Mouse (Mus musculus): ENCODE results near the gene Gm7257. TPM values are rescaled to one million over a fixed set of nuclear protein-coding genes. Genes with fewer than 3 reads are reported as not detected.

Gm7257 gene
- total RNA-seq (2014; rRNA removed) (not detected in 2 replicates), polyA plus RNA-seq (2015; fragmentation: Nextera tagmentation; extraction: Ambion mirVana) (not detected in 2 replicates)

- Histone ChIP-seq H3K4me2 (ENCODE audit: low read depth, low read length, poor library complexity, severe bottlenecking) (no peak within 1 kb of the TSS), H3K36me3 (ENCODE audit: insufficient read depth, low read length) (no peaks in the 10 kb centered on the region), H3K9me3 (ENCODE audit: low read length) (peaks cover 6% of the 10 kb centered on the region; the same call in 1 of the 2 replicates), H3K4me1 (ENCODE audit: insufficient read depth, low read length) (no peaks in the 10 kb centered on the region), H3K4me3 (ENCODE audit: low read depth, low read length) (no peak within 1 kb of the TSS), H3K27me3 (ENCODE audit: insufficient read depth, low read length) (no peaks in the 10 kb centered on the region), H3K9ac (replicated peaks; ENCODE audit: low read length, poor library complexity, severe bottlenecking) (no peak within 1 kb of the TSS), H3K27ac (ENCODE audit: low read depth, low read length) (no peak within 1 kb of the TSS)
- WGBS: 79% methylated on average over 4 of the region's 4 CpGs
- no peak for TF ChIP-seq CTCF (IDR thresholded peaks at IDR 0.05)
- ATAC-seq (ENCODE audit: low FRiP score) (no peak), DNase-seq (ENCODE audit: low spot score) (no peak)
Observed at GRCm38 (mm10) chr9:36431584-36431983, at the start of gene Gm7257. TSS of gene Gm7257 (plus strand) at chr9:36431884.

- 46% methylated on average over 2 of the region's 2 CpGs for WGBS
- no peak for ATAC-seq (ENCODE audit: low FRiP score)
- Histone ChIP-seq H3K4me1 (ENCODE audit: insufficient read depth, low read length) (no peaks in the 10 kb centered on the region), H3K27me3 (ENCODE audit: insufficient read depth, low read length) (no peaks in the 10 kb centered on the region), H3K9me3 (ENCODE audit: low read length) (peaks cover 20% of the 10 kb centered on the region; the same call in 1 of the 2 replicates), H3K9ac (replicated peaks; ENCODE audit: low read length, poor library complexity, severe bottlenecking) (no peak overlapping the region), H3K36me3 (ENCODE audit: insufficient read depth, low read length) (no peaks in the 10 kb centered on the region), H3K27ac (ENCODE audit: low read depth, low read length) (no peak overlapping the region), H3K4me3 (ENCODE audit: low read depth, low read length) (no peak overlapping the region), H3K4me2 (ENCODE audit: low read depth, low read length, poor library complexity, severe bottlenecking) (no peak overlapping the region)
- no peak for TF ChIP-seq CTCF (IDR thresholded peaks at IDR 0.05)
- DNase-seq (ENCODE audit: low spot score): no peak
Observed at GRCm38 (mm10) chr9:36402991-36403390, 28.7 kb upstream of the Gm7257 start.

GRCm38 (mm10) chr9:36435051-36435764 is 3.5 kb downstream of the Gm7257 start:
- no peaks in the 10 kb centered on the region for H3K36me3 ChIP-seq (ENCODE audit: insufficient read depth, low read length)
- H3K9me3 ChIP-seq (ENCODE audit: low read length): peaks cover 6% of the 10 kb centered on the region; the same call in 1 of the 2 replicates
- H3K4me2 ChIP-seq (ENCODE audit: low read depth, low read length, poor library complexity, severe bottlenecking): no peak overlapping the region
- no peak overlapping the region for H3K27ac ChIP-seq (ENCODE audit: low read depth, low read length)
- no peak for ATAC-seq (ENCODE audit: low FRiP score)
- no peak for TF ChIP-seq CTCF (IDR thresholded peaks at IDR 0.05)
- DNase-seq (ENCODE audit: low spot score): no peak
- no peak overlapping the region for H3K4me3 ChIP-seq (ENCODE audit: low read depth, low read length)
- H3K27me3 ChIP-seq (ENCODE audit: insufficient read depth, low read length): no peaks in the 10 kb centered on the region
- H3K9ac ChIP-seq (replicated peaks; ENCODE audit: low read length, poor library complexity, severe bottlenecking): no peak overlapping the region
- WGBS: 39% methylated on average over 2 of the region's 2 CpGs
- no peaks in the 10 kb centered on the region for H3K4me1 ChIP-seq (ENCODE audit: insufficient read depth, low read length)

GRCm38 (mm10) chr9:36475338-36475737 is 43.7 kb downstream of the Gm7257 start, which contains the start of gene Gm9513:
TSS of gene Gm9513 (plus strand) at chr9:36475638.
- no peak within 1 kb of the TSS for H3K4me3 ChIP-seq (ENCODE audit: low read depth, low read length)
- no peak for TF ChIP-seq CTCF (IDR thresholded peaks at IDR 0.05)
- H3K27ac ChIP-seq (ENCODE audit: low read depth, low read length): no peak within 1 kb of the TSS
- H3K4me2 ChIP-seq (ENCODE audit: low read depth, low read length, poor library complexity, severe bottlenecking): no peak within 1 kb of the TSS
- no peak for ATAC-seq (ENCODE audit: low FRiP score)
- DNase-seq (ENCODE audit: low spot score): no peak
- H3K36me3 ChIP-seq (ENCODE audit: insufficient read depth, low read length): no peaks in the 10 kb centered on the region
- H3K9ac ChIP-seq (replicated peaks; ENCODE audit: low read length, poor library complexity, severe bottlenecking): no peak within 1 kb of the TSS
- no peaks in the 10 kb centered on the region for H3K4me1 ChIP-seq (ENCODE audit: insufficient read depth, low read length)
- WGBS: 58% methylated on average over 3 of the region's 3 CpGs
- peaks cover 11% of the 10 kb centered on the region; the same call in 1 of the 2 replicates for H3K9me3 ChIP-seq (ENCODE audit: low read length)
- no peaks in the 10 kb centered on the region for H3K27me3 ChIP-seq (ENCODE audit: insufficient read depth, low read length)

Other genes starting within 250 kb of the Gm7257 start
- not detected in 2 replicates for gene Gm9513, start 43.8 kb downstream of the Gm7257 start, total RNA-seq (2014; rRNA removed)
- gene Gm9513, start 43.8 kb downstream of the Gm7257 start, polyA plus RNA-seq (2015; fragmentation: Nextera tagmentation; extraction: Ambion mirVana): not detected in 2 replicates
- not detected in 2 replicates for gene Gm5615, start 110.1 kb downstream of the Gm7257 start, total RNA-seq (2014; rRNA removed)
- not detected in 2 replicates for gene Gm5615, start 110.1 kb downstream of the Gm7257 start, polyA plus RNA-seq (2015; fragmentation: Nextera tagmentation; extraction: Ambion mirVana)
- not detected in 2 replicates for gene Gm17689, start 150.8 kb downstream of the Gm7257 start, total RNA-seq (2014; rRNA removed)
- gene Gm17689, start 150.8 kb downstream of the Gm7257 start, polyA plus RNA-seq (2015; fragmentation: Nextera tagmentation; extraction: Ambion mirVana): not detected in 2 replicates
- not detected in 2 replicates for gene A630095E13Rik, start 211.5 kb downstream of the Gm7257 start, total RNA-seq (2014; rRNA removed)
- not detected in 2 replicates for gene A630095E13Rik, start 211.5 kb downstream of the Gm7257 start, polyA plus RNA-seq (2015; fragmentation: Nextera tagmentation; extraction: Ambion mirVana)

Data from midbrain, postnatal 0 days (tissue).